Mouse (Mus musculus) ES-Bruce4 (cell line): ENCODE data around the gene Tspan31. TPM values are rescaled to one million over a fixed set of nuclear protein-coding genes. Genes with fewer than 3 reads are reported as not detected.

Experiments
- H3K27ac ChIP-seq: 2 replicates; pipeline ENCODE4 v1.5.1; 2012; ENCODE audit warnings: low read length, inconsistent platforms; ENCODE audit not compliant: insufficient read depth
- H3K27me3 ChIP-seq: 2 replicates; pipeline ENCODE4 v1.6.1; 2012; ENCODE audit warnings: mild to moderate bottlenecking, low read length, inconsistent platforms; ENCODE audit not compliant: control insufficient read depth, poor library complexity, insufficient read depth, severe bottlenecking
- H3K36me3 ChIP-seq: 2 replicates; pipeline ENCODE4 v1.6.1; 2012; ENCODE audit warnings: inconsistent platforms, mild to moderate bottlenecking, low read length, moderate library complexity; ENCODE audit not compliant: control insufficient read depth, poor library complexity, insufficient read depth, severe bottlenecking
- H3K4me1 ChIP-seq: one replicate; pipeline ENCODE4 v1.8.1; 2011; ENCODE audit warnings: low read length; ENCODE audit not compliant: control insufficient read depth, insufficient read depth
- H3K4me3 ChIP-seq: 2 replicates; pipeline ENCODE4 v1.5.1; 2011; ENCODE audit warnings: low read depth, mild to moderate bottlenecking, low read length
- H3K9ac ChIP-seq: 2 replicates; pipeline ENCODE4 v1.6.1; 2012; ENCODE audit warnings: low read depth, mild to moderate bottlenecking, inconsistent platforms; ENCODE audit not compliant: poor library complexity, severe bottlenecking
- H3K9me3 ChIP-seq: replicated peaks from 2 replicates; pipeline ENCODE4 v1.6.1; 2012; ENCODE audit warnings: mild to moderate bottlenecking, low read length, inconsistent platforms; ENCODE audit not compliant: control insufficient read depth, poor library complexity, insufficient read depth, severe bottlenecking
- CTCF ChIP-seq: IDR thresholded peaks from one replicate; pipeline ENCODE4 v1.8.1; 2011; ENCODE audit warnings: low read depth, low read length
- EP300 ChIP-seq: IDR thresholded peaks from 2 replicates; pipeline ENCODE4 v1.6.1; 2011; ENCODE audit warnings: low read depth, low read length; ENCODE audit not compliant: insufficient read depth
- POLR2A ChIP-seq: IDR thresholded peaks from one replicate; pipeline ENCODE4 v1.8.1; 2011; ENCODE audit warnings: low read length; ENCODE audit not compliant: insufficient read depth
- polyA plus RNA-seq: library from polyadenylated mRNA; stranded (reverse); fragments of >200 nt; gene quantifications from 2 replicates; pipeline ENCODE4 v1.2.4, GENCODE M21; 2011; ENCODE audit warnings: low read depth; ENCODE audit not compliant: missing spikeins, insufficient read depth, insufficient read length

Gene Tspan31
- polyA plus RNA-seq, 1 experiment, result 75.9 TPM

DNA sequence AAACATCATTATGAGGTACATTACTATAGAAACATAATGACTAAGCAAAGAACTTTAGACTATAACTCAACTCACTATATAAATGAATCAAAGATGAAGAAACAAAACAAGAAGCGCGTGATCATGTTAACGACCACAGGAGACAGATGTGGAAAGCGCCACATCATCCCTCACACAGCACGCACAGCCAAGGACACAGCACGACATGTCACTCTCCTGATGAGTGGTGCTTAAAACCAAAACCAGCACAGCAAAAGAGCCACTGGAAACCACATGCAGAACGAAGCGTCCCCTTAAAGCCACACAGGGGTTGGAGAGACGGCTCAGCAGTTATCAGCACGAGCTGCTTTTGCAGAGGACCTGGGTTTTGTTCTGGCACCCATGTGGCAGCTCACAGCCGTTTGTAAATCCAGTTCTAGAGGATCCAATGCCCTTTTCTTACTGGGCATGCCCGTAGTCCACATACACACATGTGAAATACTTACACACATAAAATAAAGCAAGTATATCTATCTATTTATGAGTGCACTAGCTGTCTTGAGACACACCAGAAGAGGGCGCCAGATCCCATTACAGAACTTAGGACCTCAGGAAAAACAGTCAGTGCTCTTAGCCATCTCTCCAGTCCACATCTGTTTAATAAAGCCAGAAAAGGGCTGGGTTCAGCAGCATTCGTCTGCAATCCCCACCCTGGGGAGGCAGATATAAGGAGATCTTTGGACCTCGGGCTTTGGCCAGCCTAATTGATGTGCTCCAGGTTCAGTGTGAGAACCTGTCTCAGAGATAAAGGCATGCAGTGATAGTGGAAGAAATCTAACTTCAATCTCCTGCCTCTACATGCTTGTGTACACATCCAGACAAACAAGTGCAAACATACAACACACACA lies 41.2 kb upstream of the Tspan31 start:
- H3K4me3 ChIP-seq, result no peak overlapping the region
- no peaks in the 10 kb centered on the region for H3K4me1 ChIP-seq
- H3K9me3 ChIP-seq, result no peaks in the 10 kb centered on the region
- H3K9ac ChIP-seq, result no peak overlapping the region
- TF ChIP-seq CTCF, result peak; percentile 14
- no peak for TF ChIP-seq POLR2A
- no peak overlapping the region for H3K27ac ChIP-seq
- H3K27me3 ChIP-seq, result no peaks in the 10 kb centered on the region
- no peaks in the 10 kb centered on the region for H3K36me3 ChIP-seq

DNA sequence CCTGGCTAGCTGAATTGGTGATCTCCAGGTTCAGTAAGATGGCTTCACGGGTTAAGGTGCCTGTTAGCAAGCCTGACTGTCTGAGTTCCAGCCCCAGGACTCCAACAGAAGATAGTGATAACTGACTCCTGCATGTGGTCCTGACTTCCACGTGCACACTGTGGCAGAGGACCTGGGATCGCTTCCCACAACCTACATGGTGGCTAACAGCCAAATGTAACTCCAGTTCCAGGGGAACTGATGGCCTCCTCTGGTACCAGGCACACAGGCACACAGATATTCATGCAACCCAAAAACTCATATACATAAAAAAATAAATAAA lies 38.2 kb upstream of the Tspan31 start:
- Histone ChIP-seq H3K4me3 (no peak overlapping the region), H3K4me1 (no peaks in the 10 kb centered on the region), H3K9me3 (no peaks in the 10 kb centered on the region), H3K36me3 (no peaks in the 10 kb centered on the region), H3K27ac (no peak overlapping the region), H3K27me3 (no peaks in the 10 kb centered on the region), H3K9ac (no peak overlapping the region)
- no peak for TF ChIP-seq EP300

DNA sequence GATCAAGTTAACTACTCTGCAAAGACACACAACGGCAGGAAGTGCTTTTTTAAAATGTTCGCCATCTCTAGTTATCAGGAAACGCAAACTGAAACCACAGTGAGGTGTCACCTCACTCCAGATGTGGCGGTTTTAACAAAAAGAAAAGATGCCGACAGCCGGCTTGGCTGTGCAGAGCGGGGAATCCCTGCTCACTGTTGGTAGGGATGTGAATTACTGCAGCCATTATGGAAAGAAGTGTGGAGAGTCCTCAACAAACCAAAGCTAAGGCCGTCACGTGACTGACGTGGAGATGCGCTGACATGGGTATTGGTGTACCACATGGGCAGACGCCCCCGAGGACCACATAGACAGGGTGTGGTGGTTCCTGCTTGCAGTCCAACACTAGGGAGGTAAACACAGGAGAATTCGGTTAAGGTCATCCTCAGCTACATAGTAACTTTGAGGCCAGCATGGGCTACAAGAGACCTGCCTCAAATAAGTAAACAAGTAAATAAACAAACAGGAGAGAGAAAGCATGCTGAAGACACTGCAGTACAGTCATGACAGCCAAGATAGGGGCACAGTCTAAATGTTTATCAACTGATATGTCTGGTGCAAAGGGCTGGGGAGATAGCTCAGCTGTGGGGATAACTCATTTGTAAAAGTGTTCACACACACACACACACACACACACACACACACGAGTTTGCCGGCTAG lies 37.6 kb upstream of the Tspan31 start:
- Histone ChIP-seq H3K4me3 (no peak overlapping the region), H3K27me3 (no peaks in the 10 kb centered on the region), H3K9me3 (no peaks in the 10 kb centered on the region), H3K9ac (no peak overlapping the region), H3K27ac (no peak overlapping the region), H3K4me1 (no peaks in the 10 kb centered on the region), H3K36me3 (no peaks in the 10 kb centered on the region)
- no peak for TF ChIP-seq CTCF

DNA sequence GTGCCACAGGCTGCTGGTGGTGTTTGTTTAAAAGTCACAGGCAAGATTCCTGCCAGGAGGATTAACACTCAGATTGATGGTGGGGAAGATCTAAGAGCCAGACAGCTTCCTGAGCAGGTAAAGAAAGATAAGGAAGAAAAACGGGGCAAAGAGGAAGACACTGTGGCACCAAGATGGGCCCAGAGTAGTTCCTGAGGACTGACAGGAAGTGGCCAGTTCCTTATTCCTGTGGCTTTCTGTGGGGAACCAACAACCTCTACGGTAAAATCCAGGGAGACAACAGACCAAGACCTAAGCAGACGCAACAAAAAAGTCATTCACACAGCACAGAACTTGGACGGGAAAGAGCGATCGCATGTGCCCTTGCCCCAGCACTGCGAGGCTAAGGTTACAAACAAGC lies 33.6 kb upstream of the Tspan31 start:
- H3K4me3 ChIP-seq, result no peak overlapping the region
- TF ChIP-seq POLR2A, result no peak
- no peak for TF ChIP-seq CTCF
- no peak for TF ChIP-seq EP300
- no peak overlapping the region for H3K9ac ChIP-seq
- H3K36me3 ChIP-seq, result no peaks in the 10 kb centered on the region
- H3K4me1 ChIP-seq, result no peaks in the 10 kb centered on the region
- H3K27ac ChIP-seq, result no peak overlapping the region
- no peaks in the 10 kb centered on the region for H3K9me3 ChIP-seq
- H3K27me3 ChIP-seq, result no peaks in the 10 kb centered on the region

DNA sequence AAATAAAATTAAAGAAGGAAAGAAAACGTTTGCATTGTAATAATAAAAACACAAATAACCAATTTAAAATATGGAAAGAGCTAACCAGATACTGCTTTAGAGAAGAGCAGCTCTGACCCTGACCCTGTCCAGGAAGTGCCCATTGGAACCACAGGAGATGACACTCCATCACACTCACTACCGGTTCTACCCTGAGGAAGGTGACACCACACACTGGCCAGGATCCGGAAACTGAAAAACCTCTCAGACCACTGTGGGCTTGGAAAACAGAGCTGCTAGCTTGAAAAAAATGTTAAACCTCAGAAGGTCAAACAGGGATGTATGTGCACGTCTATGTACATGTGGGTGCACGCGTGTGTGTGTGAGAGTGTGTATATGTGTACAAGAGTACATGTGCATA lies 31.1 kb upstream of the Tspan31 start:
- no peak overlapping the region for H3K4me3 ChIP-seq
- no peaks in the 10 kb centered on the region for H3K9me3 ChIP-seq
- H3K27ac ChIP-seq, result no peak overlapping the region
- H3K9ac ChIP-seq, result no peak overlapping the region
- no peaks in the 10 kb centered on the region for H3K36me3 ChIP-seq
- TF ChIP-seq EP300 (no peak), CTCF (no peak)
- no peaks in the 10 kb centered on the region for H3K4me1 ChIP-seq
- H3K27me3 ChIP-seq, result no peaks in the 10 kb centered on the region

DNA sequence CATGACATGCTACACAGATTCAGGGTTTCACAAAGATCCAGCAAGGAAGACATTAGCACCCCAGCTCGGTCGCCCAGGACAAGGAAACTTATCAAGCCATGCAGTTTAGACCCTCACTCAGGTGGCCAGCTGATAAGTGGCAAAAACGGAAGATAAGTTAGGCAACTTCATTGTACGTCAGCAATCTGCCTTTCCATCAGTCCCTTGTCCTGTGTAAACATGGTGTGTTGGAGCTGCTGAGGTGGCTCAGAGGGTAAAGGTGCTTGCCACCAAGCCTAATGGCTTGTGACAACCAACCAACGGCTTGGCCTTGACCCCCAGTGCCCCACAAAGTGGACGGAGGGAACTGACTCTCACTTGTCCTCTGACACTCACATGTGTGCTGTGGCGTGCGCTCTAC lies 30.4 kb upstream of the Tspan31 start:
- Histone ChIP-seq H3K9ac (no peak overlapping the region), H3K4me1 (no peaks in the 10 kb centered on the region), H3K9me3 (no peaks in the 10 kb centered on the region), H3K4me3 (no peak overlapping the region), H3K27ac (no peak overlapping the region), H3K27me3 (no peaks in the 10 kb centered on the region), H3K36me3 (no peaks in the 10 kb centered on the region)
- TF ChIP-seq CTCF (no peak), POLR2A (no peak), EP300 (no peak)
